ENCODE assay signal across 7 mouse cellular contexts in genomic region chr2:18028140-18029021, GRCm38 (mm10). TPM values are rescaled to one million over a fixed set of nuclear protein-coding genes. Genes with fewer than 3 reads are reported as not detected.
DNase-seq lines count a peak whose midpoint lies in the region; ATAC-seq lines count a peak whose summit lies in the region.

No protein-coding gene starts in this region.

- peaks cover 48% of the 10 kb centered on the region for H3K4me1 ChIP-seq in embryonic facial prominence, embryonic 12.5 days
- H3K4me1 ChIP-seq in limb, embryonic 12.5 days (replicated peaks) = peaks cover 39% of the 10 kb centered on the region
- H3K4me1 ChIP-seq in midbrain, embryonic 13.5 days (replicated peaks) = peaks cover 61% of the 10 kb centered on the region

- WGBS in embryonic facial prominence, embryonic 12.5 days = under 1% methylated on average over 61 of the region's 61 CpGs
- WGBS in limb, embryonic 12.5 days = under 1% methylated on average over 61 of the region's 61 CpGs
- under 1% methylated on average over 61 of the region's 61 CpGs for WGBS in midbrain, embryonic 13.5 days

- H3K27ac ChIP-seq in embryonic facial prominence, embryonic 12.5 days = peak overlapping the region; percentile 99
- H3K27ac ChIP-seq in limb, embryonic 12.5 days = peak overlapping the region; percentile 99
- peak overlapping the region; percentile 99 for H3K27ac ChIP-seq in midbrain, embryonic 13.5 days

- H3K27me3 ChIP-seq in embryonic facial prominence, embryonic 12.5 days = no peaks in the 10 kb centered on the region
- no peaks in the 10 kb centered on the region for H3K27me3 ChIP-seq in limb, embryonic 12.5 days
- H3K27me3 ChIP-seq in midbrain, embryonic 13.5 days = no peaks in the 10 kb centered on the region

- H3K4me3 ChIP-seq in embryonic facial prominence, embryonic 12.5 days = peak overlapping the region; percentile 67
- peak overlapping the region; percentile 67 for H3K4me3 ChIP-seq in limb, embryonic 12.5 days (replicated peaks)
- H3K4me3 ChIP-seq in midbrain, embryonic 13.5 days (replicated peaks) = peak overlapping the region; percentile 70

- peak overlapping the region; percentile 99 for H3K4me2 ChIP-seq in embryonic facial prominence, embryonic 12.5 days (replicated peaks)
- H3K4me2 ChIP-seq in limb, embryonic 12.5 days = peak overlapping the region; percentile 97
- H3K4me2 ChIP-seq in midbrain, embryonic 13.5 days (replicated peaks) = peak overlapping the region; percentile 76

- no peaks in the 10 kb centered on the region for H3K36me3 ChIP-seq in embryonic facial prominence, embryonic 12.5 days
- H3K36me3 ChIP-seq in limb, embryonic 12.5 days = no peaks in the 10 kb centered on the region
- H3K36me3 ChIP-seq in midbrain, embryonic 13.5 days = no peaks in the 10 kb centered on the region

- H3K9me3 ChIP-seq in embryonic facial prominence, embryonic 12.5 days = no peaks in the 10 kb centered on the region
- H3K9me3 ChIP-seq in limb, embryonic 12.5 days = no peaks in the 10 kb centered on the region
- no peaks in the 10 kb centered on the region for H3K9me3 ChIP-seq in midbrain, embryonic 13.5 days

- peak; percentile 89 for DNase-seq in adrenal gland, adult 8-10 months
- peak; percentile 99 for DNase-seq in heart, adult 11 months
- DNase-seq in kidney, adult 18-20 months = peak; percentile 98
- peak; percentile 64 to 67 for DNase-seq in spleen, postnatal 10 days (ENCODE audit: low spot score in 2 of 2)

- peak overlapping the region; percentile 90 for H3K9ac ChIP-seq in embryonic facial prominence, embryonic 12.5 days
- peak overlapping the region; percentile 91 for H3K9ac ChIP-seq in limb, embryonic 12.5 days (replicated peaks)
- H3K9ac ChIP-seq in midbrain, embryonic 13.5 days (replicated peaks) = peak overlapping the region; percentile 85

- ATAC-seq in embryonic facial prominence, embryonic 12.5 days (ENCODE audit: insufficient number of reproducible peaks, insufficient read depth, low FRiP score, low TSS enrichment) = peak; percentile 55
- peak; percentile 45 for ATAC-seq in limb, embryonic 12.5 days (ENCODE audit: insufficient number of reproducible peaks, insufficient read depth, low FRiP score, low TSS enrichment, low read depth)
- peak; percentile 78 for ATAC-seq in midbrain, embryonic 13.5 days

RNA-seq across cellular contexts. Expression of gene A930004D18Rik, which starts 9.2 kb away (rescaled TPM):
- total RNA-seq in adrenal gland, adult 8-10 months (2022) = 1 to 10 TPM; 1.1 to 2.4 (median 1.4) TPM
- polyA plus RNA-seq in embryonic facial prominence, embryonic 12.5 days (2016; fragmentation: Nextera tagmentation; extraction: Ambion mirVana) = 16.4 and 18.7 TPM in 2 replicates
- 19.9 and 20.3 TPM in 2 replicates for polyA plus RNA-seq in limb, embryonic 12.5 days (2016; fragmentation: Nextera tagmentation; extraction: Ambion mirVana)
- polyA plus RNA-seq in midbrain, embryonic 13.5 days (2015; fragmentation: Nextera tagmentation; extraction: Ambion mirVana) = 14.7 and 17.1 TPM in 2 replicates

RNA-seq across cellular contexts. Expression of gene Skida1, which starts 20.5 kb away (rescaled TPM):
- total RNA-seq in adrenal gland, adult 8-10 months (2022) = 1 to 10 TPM; 2.0 to 5.2 (median 3.5) TPM
- polyA plus RNA-seq in embryonic facial prominence, embryonic 12.5 days (2016; fragmentation: Nextera tagmentation; extraction: Ambion mirVana) = 14.2 and 14.7 TPM in 2 replicates
- polyA plus RNA-seq in limb, embryonic 12.5 days (2016; fragmentation: Nextera tagmentation; extraction: Ambion mirVana) = 13.9 and 14.0 TPM in 2 replicates
- 17.8 and 18.3 TPM in 2 replicates for polyA plus RNA-seq in midbrain, embryonic 13.5 days (2015; fragmentation: Nextera tagmentation; extraction: Ambion mirVana)

RNA-seq across cellular contexts. Expression of gene Mllt10, which starts 26.7 kb away (rescaled TPM):
- 10 to 100 TPM; 38.8 to 84.1 (median 45.1) TPM for total RNA-seq in adrenal gland, adult 8-10 months (2022)
- 69.9 and 73.8 TPM in 2 replicates for polyA plus RNA-seq in embryonic facial prominence, embryonic 12.5 days (2016; fragmentation: Nextera tagmentation; extraction: Ambion mirVana)
- polyA plus RNA-seq in limb, embryonic 12.5 days (2016; fragmentation: Nextera tagmentation; extraction: Ambion mirVana) = 67.7 and 77.6 TPM in 2 replicates
- 69.6 and 75.2 TPM in 2 replicates for polyA plus RNA-seq in midbrain, embryonic 13.5 days (2015; fragmentation: Nextera tagmentation; extraction: Ambion mirVana)

RNA-seq across cellular contexts. Expression of gene H2al2a, which starts 31.6 kb away (rescaled TPM):
- total RNA-seq in adrenal gland, adult 8-10 months (2022) = not detected
- polyA plus RNA-seq in embryonic facial prominence, embryonic 12.5 days (2016; fragmentation: Nextera tagmentation; extraction: Ambion mirVana) = not detected in 2 replicates
- polyA plus RNA-seq in limb, embryonic 12.5 days (2016; fragmentation: Nextera tagmentation; extraction: Ambion mirVana) = not detected in 2 replicates
- polyA plus RNA-seq in midbrain, embryonic 13.5 days (2015; fragmentation: Nextera tagmentation; extraction: Ambion mirVana) = not detected in 2 replicates

Comparison
In these comparisons a context has a peak if more than half of its experiments do, and no peak if none do; other contexts are left out.
1. Peak in every context shown above with its lines: DNase-seq, ATAC-seq, H3K4me3 ChIP-seq and H3K27ac ChIP-seq.